Mouse (Mus musculus): ENCODE measurements around the gene Qrich1.
"Not testable (repeated sequence)": the region's sequence is repeated elsewhere in the genome, so short reads cannot be mapped to it uniquely, and the experiment has no call there.

The Qrich1 gene

DNA sequence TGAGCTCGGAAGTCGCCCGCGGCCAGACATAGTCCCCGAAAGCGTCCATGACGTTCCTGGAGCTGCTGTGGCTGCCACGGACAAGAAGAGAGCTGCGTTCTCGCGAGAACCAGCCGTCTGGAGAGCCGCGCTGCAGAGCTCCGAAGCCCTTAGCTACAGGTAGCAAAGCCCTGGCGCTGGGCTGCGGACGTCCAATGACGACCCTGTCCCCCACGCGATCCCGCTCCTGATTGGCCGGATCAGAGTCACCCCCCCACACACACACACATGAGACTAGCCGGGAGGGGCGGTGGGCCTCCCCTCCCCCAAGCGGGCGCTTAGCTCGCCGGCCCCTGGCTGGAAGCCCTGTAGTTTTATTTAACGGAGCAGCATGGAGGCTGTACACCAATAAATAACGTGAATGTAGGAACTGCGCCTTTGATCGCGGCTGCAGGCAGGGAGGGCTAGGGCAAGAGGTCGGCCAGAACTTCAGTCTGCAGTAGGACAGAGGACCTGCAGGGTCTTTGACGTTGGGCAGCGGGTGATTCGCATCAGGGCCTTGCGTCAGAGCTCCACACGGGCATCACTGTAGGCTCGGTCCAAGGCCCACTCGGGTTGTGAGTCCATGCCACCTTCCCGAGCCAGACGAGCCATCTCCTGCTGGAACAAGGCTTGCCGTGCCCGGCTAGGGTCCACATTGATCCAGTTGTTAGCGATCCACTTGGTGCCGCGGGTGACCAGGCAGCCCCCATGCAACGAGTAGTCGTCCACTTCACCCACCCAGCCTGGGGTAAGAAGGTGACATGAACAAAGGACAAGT lies 62.1 kb downstream of the Qrich1 start, which contains the start of gene Wdr6:
Gene Wdr6, minus strand, starts transcription at position 195 of the 799 bp plus-strand sequence.
- in situ Hi-C loops (cut with MboI; ENCODE audit: unreplicated experiment in 2 of 2) = no loop called here

DNA sequence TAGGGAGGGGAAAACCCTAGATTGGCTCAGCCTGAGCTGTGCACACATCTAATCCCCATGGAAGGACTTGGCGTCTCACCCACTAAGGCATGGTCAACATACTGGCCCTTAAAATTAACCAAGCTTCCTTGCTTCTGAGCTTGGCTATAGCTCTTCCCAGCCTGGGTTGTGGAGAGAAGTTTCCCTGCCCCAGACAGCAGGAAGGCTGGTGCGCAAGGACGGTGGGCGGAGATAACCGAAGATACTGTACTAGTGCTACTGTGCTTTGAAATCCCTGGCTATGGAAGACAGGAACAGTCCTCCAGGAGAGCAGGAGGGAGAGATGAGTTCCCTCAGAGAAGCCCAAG lies 62.7 kb downstream of the Qrich1 start:
- in situ Hi-C loops (cut with MboI; ENCODE audit: unreplicated experiment in 2 of 2) = no loop called here

DNA sequence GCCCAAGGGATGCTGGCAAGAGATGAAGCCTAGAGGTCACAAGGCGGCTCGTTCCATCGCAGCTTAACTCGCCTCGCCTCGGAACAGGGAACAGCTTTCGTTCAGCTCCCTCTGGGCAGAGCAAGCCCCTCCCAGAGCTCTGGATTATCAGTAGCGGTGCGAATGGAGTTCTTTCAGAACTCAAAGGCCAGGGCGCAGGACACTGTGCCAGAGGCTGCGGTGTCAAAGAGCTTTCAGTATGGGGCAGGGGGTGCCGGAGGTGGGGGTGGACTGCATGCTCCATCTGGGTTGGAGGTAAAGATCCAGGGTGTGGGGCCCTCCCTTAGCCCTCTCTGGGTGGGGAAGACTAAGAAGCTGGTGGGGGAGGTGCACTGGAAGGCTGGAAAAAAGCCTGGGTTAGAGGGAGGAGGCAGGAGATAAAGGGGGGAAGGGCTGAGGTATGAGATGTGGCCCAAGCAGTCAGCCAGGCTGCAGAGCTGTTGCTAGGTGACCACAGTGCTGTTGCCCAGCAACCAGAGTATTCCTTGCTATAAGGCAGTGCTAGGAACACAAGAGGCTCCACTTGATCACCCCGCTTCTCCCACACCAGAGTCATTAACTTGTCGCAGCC lies 71.1 kb downstream of the Qrich1 start:
- in situ Hi-C loops (cut with MboI; ENCODE audit: unreplicated experiment in 2 of 2) = no loop called here

- in situ Hi-C loops (cut with MboI; ENCODE audit: unreplicated experiment in 2 of 2) = no loop called here
Measured at GRCm38 (mm10) chr9:108589229-108589628, 72.6 kb downstream of the Qrich1 start.

GRCm38 (mm10) chr9:108591462-108591861 lies 74.9 kb downstream of the Qrich1 start:
- in situ Hi-C loops (cut with MboI; ENCODE audit: unreplicated experiment in 2 of 2) = no loop called here

DNA sequence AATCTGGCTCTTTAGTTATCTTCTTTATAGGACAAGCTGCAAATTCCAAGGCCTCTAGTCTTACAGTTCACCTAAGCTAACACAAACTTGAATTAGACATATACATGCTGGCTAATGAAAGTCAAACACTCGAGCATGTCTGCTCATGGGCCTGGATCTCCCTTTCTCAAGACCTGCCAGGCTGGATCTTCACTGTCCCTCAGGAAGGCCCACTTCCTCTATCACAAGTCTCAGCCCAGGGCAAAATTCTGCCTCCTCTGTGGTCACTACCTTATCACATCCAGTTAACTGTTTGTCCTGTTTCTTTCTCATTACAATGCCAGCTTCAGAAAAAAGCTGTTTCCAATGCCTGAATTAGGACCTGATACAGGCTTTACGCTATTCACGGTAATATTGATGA lies 77.7 kb downstream of the Qrich1 start:
- in situ Hi-C loops (cut with MboI; ENCODE audit: unreplicated experiment in 2 of 2) = no loop called here

DNA sequence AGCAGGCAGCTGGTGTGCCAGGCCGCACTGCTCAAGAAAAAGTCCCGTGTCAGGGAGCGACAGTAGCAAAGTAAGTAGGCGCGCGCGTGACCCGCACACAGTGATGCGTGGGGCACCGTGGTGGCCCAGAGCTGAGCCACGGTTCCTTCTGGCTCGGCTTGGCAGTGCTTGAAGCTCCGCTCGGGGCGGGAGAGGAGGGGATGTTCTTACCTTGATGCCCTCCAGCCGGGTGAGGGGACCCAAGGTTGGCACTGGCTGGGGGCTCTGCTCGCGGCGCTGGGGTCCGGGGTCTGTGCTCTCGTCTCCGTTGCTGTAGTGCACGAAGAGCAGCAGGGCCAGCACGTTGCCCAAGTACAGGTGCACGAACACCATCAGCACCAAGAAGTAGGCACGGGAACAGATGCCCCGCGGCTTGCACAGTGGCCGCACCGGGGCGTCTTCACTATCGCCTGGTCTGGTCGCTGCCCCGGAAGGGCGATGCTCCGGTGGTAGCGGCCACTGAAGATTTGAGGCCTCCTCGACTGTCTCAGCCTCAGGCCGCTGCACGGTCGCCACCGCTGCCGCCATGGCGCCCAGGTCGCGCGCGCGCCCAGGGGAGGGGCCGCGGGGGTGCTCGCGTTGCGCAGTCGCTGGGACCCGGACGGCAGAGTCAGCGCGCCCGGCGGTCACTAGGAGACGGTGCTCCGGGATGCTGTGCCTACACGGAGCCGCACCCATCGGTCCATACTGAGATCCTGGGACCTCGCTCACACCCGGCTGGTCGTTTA lies 80.6 kb downstream of the Qrich1 start, which contains the start of gene P4htm:
Gene P4htm, minus strand, starts transcription at position 670 of the 767 bp plus-strand sequence.
- in situ Hi-C loops (cut with MboI; ENCODE audit: unreplicated experiment in 2 of 2) = no loop called here

DNA sequence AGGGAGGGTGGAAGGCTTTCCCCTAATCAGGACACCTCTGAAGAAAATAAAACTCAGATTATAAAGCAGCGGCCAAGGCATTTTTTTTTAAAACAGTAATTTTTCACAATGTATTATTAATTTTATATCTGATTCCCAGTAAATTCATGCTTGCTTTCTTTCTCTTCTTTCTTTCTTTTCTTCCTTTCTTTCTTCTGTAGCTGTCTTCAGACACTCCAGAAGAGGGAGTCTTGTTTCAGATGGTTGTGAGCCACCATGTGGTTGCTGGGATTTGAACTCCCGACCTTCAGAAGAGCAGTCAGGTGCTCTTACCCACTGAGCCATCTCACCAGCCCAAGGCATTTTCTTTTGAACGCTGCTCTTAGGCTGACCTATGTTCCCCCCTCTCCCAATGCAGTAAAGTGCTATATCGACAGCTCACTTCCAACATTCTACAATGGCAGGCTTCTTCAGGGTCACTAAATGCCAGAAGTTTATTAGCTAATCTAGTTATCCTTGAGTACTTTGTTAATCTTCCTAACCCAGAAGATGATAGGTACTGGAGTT lies 82.5 kb downstream of the Qrich1 start:
- in situ Hi-C loops (cut with MboI; ENCODE audit: unreplicated experiment in 2 of 2) = no loop called here

DNA sequence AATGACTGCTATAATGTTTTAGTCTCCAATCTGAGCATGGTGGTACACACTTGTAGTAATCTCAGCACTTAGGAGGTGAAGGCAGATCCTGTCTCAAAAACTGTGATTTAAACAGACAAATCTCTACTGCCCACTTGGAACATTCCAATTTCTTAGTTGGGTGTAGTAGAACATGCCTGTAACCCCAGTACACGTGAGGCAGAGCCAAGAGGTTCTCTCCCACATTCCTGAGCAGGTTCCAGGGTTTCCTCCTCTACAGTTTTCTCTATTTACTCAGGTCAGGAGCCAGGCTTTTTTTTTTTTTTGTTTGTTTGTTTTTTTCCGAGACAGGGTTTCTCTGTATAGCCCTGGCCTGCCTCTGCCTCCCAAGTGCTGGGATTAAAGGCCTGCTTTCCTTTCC lies 83.4 kb downstream of the Qrich1 start:
- in situ Hi-C loops (cut with MboI; ENCODE audit: unreplicated experiment in 2 of 2) = no loop called here

DNA sequence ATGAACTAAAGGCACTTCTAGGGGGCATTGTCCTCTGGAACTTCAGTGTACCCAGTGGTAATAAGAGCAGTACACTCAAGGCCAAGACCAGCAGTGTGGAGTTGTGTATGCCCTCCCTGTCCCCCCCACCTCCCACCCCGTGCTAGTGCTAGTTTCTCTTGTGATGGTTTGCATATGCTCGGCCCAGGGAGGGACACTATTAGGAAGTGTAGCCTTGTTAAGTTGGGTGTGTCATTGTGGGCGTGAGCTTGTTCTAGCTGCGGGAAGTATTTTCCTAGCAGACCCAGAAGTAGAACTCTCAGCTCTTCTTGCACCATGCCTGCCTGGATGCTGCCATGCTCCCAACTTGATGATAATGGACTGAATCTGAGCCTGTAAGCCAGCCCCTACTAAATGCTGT lies 85.4 kb downstream of the Qrich1 start:
- in situ Hi-C loops (cut with MboI; ENCODE audit: unreplicated experiment in 2 of 2) = no loop called here

GRCm38 (mm10) chr9:108607929-108608328 lies 91.3 kb downstream of the Qrich1 start:
- in situ Hi-C loops (cut with MboI; ENCODE audit: unreplicated experiment in 2 of 2) = not testable (repeated sequence)

GRCm38 (mm10) chr9:108608889-108609288 lies 92.3 kb downstream of the Qrich1 start:
- in situ Hi-C loops (cut with MboI; ENCODE audit: unreplicated experiment in 2 of 2) = no loop called here
